Mouse (Mus musculus): Measurements from ENCODE around the gene Trp53tg5.

GRCm38 (mm10) chr2:164421306-164421705 is 52.2 kb downstream of the Trp53tg5 start:
- TF ChIP-seq CTCF (IDR thresholded peaks at IDR 0.05; ENCODE audit: insufficient read depth, low read length) (no peak), POLR2A (IDR thresholded peaks at IDR 0.05; ENCODE audit: borderline replicate concordance, extremely low read depth, low read depth, low read length) (no peak)
